Mouse (Mus musculus): ENCODE data around the gene Hic2. TPM values are rescaled to one million over a fixed set of nuclear protein-coding genes. Genes with fewer than 3 reads are reported as not detected.

Hic2 gene
- polyA plus RNA-seq, 1 experiment from 2014 or later: 7.1 TPM

- Histone ChIP-seq H3K4me2 (no peak overlapping the region), H3K9me3 (no peaks in the 10 kb centered on the region), H3K27me3 (peaks cover 18% of the 10 kb centered on the region), H3K9ac (no peak overlapping the region), H3K4me3 (no peak overlapping the region), H3K27ac (no peak overlapping the region), H3K4me1 (peaks cover 1% of the 10 kb centered on the region), H3K36me3 (peaks cover 81% of the 10 kb centered on the region)
- 81% methylated on average over 6 of the region's 6 CpGs for WGBS
- no peak for ATAC-seq (ENCODE audit: insufficient number of reproducible peaks, insufficient read depth, low FRiP score, low TSS enrichment, low read depth)
Measured at GRCm38 (mm10) chr16:17283151-17283550, 49.8 kb downstream of the Hic2 start.

DNA sequence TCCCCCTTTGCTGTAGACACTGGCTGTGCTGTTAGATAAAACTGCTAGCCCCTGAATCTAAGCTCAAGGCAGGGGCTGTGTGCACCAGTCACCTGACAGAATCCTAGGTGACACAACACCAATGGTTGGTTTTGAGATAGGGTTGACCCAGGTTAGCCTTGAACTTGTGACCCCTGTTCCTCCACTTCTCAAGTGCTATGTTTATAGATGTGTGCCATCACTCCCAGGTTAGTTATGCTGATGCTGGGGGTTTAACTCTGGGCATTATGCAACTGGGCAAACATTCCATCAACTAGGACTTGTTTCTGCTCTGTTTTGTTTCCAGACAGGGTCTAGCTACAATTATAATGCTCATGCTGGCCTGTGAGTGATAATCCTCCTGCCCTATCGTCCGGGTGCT, 53.7 kb downstream of the Hic2 start:
- Histone ChIP-seq H3K27ac (no peak overlapping the region), H3K4me1 (no peaks in the 10 kb centered on the region), H3K4me3 (no peak overlapping the region), H3K36me3 (peaks cover 83% of the 10 kb centered on the region), H3K9me3 (no peaks in the 10 kb centered on the region), H3K9ac (no peak overlapping the region), H3K27me3 (no peaks in the 10 kb centered on the region), H3K4me2 (no peak overlapping the region)
- no peak for ATAC-seq (ENCODE audit: insufficient number of reproducible peaks, insufficient read depth, low FRiP score, low TSS enrichment, low read depth)
- 82% methylated on average over 2 of the region's 2 CpGs for WGBS

DNA sequence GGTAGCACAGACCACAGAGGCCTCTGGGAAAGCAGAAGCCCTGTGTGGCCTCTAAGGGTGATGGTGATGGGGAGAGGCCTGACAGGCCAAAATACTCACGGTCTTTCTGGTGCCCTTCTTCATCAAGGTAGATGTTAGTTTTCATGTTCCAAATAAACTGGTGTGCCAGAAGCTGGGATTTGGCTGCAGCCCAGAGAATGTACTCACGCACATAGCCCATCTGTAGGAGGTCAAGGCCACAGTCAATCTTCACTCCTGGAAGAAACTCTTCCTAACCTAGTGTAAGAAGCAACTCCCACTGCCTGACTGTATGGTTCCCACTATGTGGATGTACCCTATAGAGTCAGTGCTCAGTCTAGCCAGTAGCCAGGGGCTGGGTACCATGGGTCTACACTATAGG, 57.6 kb downstream of the Hic2 start:
- 95% methylated on average over 2 of the region's 2 CpGs for WGBS
- H3K9ac ChIP-seq: no peak overlapping the region
- no peak overlapping the region for H3K27ac ChIP-seq
- H3K4me2 ChIP-seq: no peak overlapping the region
- no peak overlapping the region for H3K4me3 ChIP-seq
- no peaks in the 10 kb centered on the region for H3K27me3 ChIP-seq
- no peak for ATAC-seq (ENCODE audit: insufficient number of reproducible peaks, insufficient read depth, low FRiP score, low TSS enrichment, low read depth)
- H3K4me1 ChIP-seq: no peaks in the 10 kb centered on the region
- no peaks in the 10 kb centered on the region for H3K9me3 ChIP-seq
- peaks cover 72% of the 10 kb centered on the region for H3K36me3 ChIP-seq

DNA sequence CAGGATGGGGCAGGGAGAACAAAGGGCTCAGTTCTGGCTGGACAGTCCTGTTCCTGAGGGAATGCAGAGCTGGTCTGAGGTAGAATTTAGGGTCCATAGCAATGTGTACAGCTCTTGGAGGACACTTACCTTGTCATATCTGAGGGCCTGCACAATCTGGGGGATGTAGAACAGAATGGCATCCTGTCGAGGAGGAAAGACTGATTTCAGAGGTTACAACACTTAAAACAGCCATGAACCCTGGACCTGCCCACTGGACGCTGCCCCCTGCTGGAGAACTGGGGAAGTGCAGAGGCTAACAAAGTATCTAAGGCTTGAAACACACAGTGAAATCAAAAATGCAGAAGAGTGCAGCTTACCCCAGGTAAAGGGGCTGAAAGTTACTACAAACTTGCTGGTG, 59.4 kb downstream of the Hic2 start:
- Histone ChIP-seq H3K4me2 (no peak overlapping the region), H3K4me1 (no peaks in the 10 kb centered on the region), H3K36me3 (peaks cover 72% of the 10 kb centered on the region), H3K9me3 (no peaks in the 10 kb centered on the region), H3K4me3 (no peak overlapping the region), H3K27me3 (no peaks in the 10 kb centered on the region), H3K9ac (no peak overlapping the region), H3K27ac (no peak overlapping the region)
- no peak for ATAC-seq (ENCODE audit: insufficient number of reproducible peaks, insufficient read depth, low FRiP score, low TSS enrichment, low read depth)
- WGBS: 0% methylated on average over 2 of the region's 2 CpGs

- Histone ChIP-seq H3K4me3 (no peak overlapping the region), H3K27ac (no peak overlapping the region), H3K9me3 (no peaks in the 10 kb centered on the region), H3K36me3 (peaks cover 85% of the 10 kb centered on the region), H3K4me2 (no peak overlapping the region), H3K9ac (no peak overlapping the region), H3K4me1 (no peaks in the 10 kb centered on the region), H3K27me3 (no peaks in the 10 kb centered on the region)
- ATAC-seq (ENCODE audit: insufficient number of reproducible peaks, insufficient read depth, low FRiP score, low TSS enrichment, low read depth): no peak
- WGBS: 90% methylated on average over 3 of the region's 3 CpGs
Measured at GRCm38 (mm10) chr16:17300818-17301217, 67.4 kb downstream of the Hic2 start.

DNA sequence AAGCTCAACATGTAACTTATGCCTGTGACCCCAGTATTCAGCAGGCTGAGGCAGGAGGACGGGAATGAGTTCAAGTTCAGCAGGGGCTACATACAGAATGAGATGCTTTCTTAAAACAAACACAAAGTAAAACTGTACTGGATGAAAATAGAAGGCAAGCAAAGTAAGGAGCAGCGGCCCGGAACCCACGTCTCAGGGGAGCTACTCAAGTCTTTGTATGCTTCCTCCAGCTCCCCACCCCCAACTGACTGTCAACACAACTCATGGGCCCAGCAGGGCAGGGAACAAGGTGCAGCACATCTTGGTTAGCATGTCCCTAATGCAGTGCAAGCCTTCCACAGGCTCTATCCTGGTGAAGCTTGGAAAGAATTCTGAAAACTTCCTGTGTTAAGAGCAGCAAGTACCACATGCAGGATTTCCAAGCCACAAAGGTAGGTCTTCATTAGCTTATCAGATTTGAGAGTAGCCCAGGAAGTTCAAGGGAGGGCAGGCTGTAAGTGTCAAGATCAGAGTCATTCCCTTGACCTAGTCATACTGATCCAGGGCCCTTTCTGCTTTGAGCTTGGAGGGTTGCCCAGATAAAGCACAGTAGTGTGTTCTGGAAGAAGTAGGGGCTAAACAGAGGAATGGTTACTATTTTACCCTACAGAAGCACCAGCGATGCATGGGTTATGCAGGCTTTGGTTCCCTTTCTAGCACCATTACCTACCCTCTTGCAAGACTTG, 70.3 kb downstream of the Hic2 start:
- no peak overlapping the region for H3K9ac ChIP-seq
- WGBS: 86% methylated on average over 5 of the region's 5 CpGs
- ATAC-seq (ENCODE audit: insufficient number of reproducible peaks, insufficient read depth, low FRiP score, low TSS enrichment, low read depth): no peak
- H3K4me3 ChIP-seq: no peak overlapping the region
- no peak overlapping the region for H3K4me2 ChIP-seq
- no peak overlapping the region for H3K27ac ChIP-seq
- no peaks in the 10 kb centered on the region for H3K9me3 ChIP-seq
- peaks cover 80% of the 10 kb centered on the region for H3K36me3 ChIP-seq
- no peaks in the 10 kb centered on the region for H3K4me1 ChIP-seq
- no peaks in the 10 kb centered on the region for H3K27me3 ChIP-seq

DNA sequence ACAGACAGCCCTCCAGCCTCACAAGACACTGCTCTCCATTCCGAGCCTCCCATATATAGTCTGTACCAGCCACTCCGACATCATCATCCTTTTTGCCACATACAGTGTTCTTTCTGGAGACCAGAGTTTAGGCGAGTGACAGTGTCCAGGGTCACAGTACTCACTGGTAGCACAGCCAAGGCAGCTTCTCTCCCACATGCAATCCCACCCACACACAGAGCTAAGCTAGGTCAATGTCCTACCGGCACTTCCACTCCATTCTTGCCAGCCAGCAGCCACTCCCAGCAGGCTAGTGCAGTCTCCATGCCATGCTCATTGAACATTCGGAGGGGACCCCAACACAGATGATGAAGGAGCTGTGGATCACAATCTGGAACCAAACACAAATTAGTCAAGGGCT, 74.1 kb downstream of the Hic2 start:
- Histone ChIP-seq H3K36me3 (peaks cover 87% of the 10 kb centered on the region), H3K27me3 (no peaks in the 10 kb centered on the region), H3K9me3 (no peaks in the 10 kb centered on the region), H3K27ac (no peak overlapping the region), H3K4me3 (no peak overlapping the region), H3K9ac (no peak overlapping the region), H3K4me2 (no peak overlapping the region), H3K4me1 (no peaks in the 10 kb centered on the region)
- no peak for ATAC-seq (ENCODE audit: insufficient number of reproducible peaks, insufficient read depth, low FRiP score, low TSS enrichment, low read depth)
- WGBS: 85% methylated on average over 5 of the region's 5 CpGs

DNA sequence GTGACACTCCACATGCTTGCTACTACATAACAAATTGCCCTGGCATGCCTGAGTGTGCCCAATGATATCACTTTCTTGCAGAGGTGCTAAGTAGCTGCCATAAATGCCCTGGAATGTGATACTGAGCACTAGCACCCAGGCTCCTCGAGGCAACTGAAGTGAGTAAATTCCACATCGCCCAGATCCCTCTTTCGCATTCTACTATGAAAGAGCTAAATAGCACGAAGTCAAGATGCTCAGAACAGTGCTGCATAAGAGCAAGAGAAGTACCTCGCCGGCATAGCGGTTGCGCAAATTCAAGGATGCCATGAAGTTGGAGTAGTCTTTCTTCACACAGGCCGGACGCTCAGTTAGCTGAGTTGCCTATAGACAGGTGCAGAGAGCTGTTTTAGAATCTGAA, 75.7 kb downstream of the Hic2 start:
- H3K4me1 ChIP-seq: no peaks in the 10 kb centered on the region
- no peaks in the 10 kb centered on the region for H3K9me3 ChIP-seq
- no peak overlapping the region for H3K9ac ChIP-seq
- no peak overlapping the region for H3K27ac ChIP-seq
- 93% methylated on average over 10 of the region's 10 CpGs for WGBS
- peaks cover 88% of the 10 kb centered on the region for H3K36me3 ChIP-seq
- no peak for ATAC-seq (ENCODE audit: insufficient number of reproducible peaks, insufficient read depth, low FRiP score, low TSS enrichment, low read depth)
- no peak overlapping the region for H3K4me3 ChIP-seq
- H3K4me2 ChIP-seq: no peak overlapping the region
- H3K27me3 ChIP-seq: no peaks in the 10 kb centered on the region

DNA sequence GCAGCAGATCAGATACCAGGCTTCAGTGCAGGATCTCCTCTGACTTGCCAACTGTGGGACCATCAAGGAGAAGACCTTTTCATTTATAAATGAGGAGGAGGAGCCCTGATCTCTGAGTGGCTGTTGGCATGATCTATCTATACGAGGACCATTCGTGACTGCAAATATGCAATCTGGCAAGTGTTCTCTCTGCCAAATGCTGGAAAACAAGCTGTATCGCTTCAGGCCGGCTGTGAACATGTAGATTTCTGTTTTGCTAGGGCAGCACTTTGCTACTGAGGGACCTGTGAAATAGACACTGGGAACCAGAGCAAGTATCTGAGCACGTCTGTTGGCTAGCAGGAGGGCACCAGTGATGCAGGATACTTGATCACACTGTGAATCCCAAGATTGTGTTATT, 79.2 kb downstream of the Hic2 start:
- peaks cover 90% of the 10 kb centered on the region for H3K36me3 ChIP-seq
- no peaks in the 10 kb centered on the region for H3K9me3 ChIP-seq
- no peak for ATAC-seq (ENCODE audit: insufficient number of reproducible peaks, insufficient read depth, low FRiP score, low TSS enrichment, low read depth)
- WGBS: 91% methylated on average over 5 of the region's 5 CpGs
- no peaks in the 10 kb centered on the region for H3K4me1 ChIP-seq
- no peak overlapping the region for H3K4me3 ChIP-seq
- H3K27me3 ChIP-seq: no peaks in the 10 kb centered on the region
- no peak overlapping the region for H3K27ac ChIP-seq
- H3K9ac ChIP-seq: no peak overlapping the region
- no peak overlapping the region for H3K4me2 ChIP-seq

Other genes starting within 250 kb of the Hic2 start
- gene Ypel1, start 163.9 kb upstream of the Hic2 start, polyA plus RNA-seq (2015; fragmentation: Nextera tagmentation; extraction: Ambion mirVana): 56.7 and 66.3 TPM in 2 replicates
- gene Ppil2, start 122.3 kb upstream of the Hic2 start, polyA plus RNA-seq (2015; fragmentation: Nextera tagmentation; extraction: Ambion mirVana): 159 and 161 TPM in 2 replicates
- 42.8 and 54.8 TPM in 2 replicates for gene 2610318N02Rik, start 108.4 kb upstream of the Hic2 start, polyA plus RNA-seq (2015; fragmentation: Nextera tagmentation; extraction: Ambion mirVana)
- 60.1 and 65.3 TPM in 2 replicates for gene Sdf2l1, start 101.2 kb upstream of the Hic2 start, polyA plus RNA-seq (2015; fragmentation: Nextera tagmentation; extraction: Ambion mirVana)
- gene Ydjc, start 89.0 kb upstream of the Hic2 start, polyA plus RNA-seq (2015; fragmentation: Nextera tagmentation; extraction: Ambion mirVana): 9.3 and 10.9 TPM in 2 replicates
- 0.62 and 0.98 TPM in 2 replicates for gene Ccdc116, start 86.3 kb upstream of the Hic2 start, polyA plus RNA-seq (2015; fragmentation: Nextera tagmentation; extraction: Ambion mirVana)
- gene Ube2l3, start 30.9 kb upstream of the Hic2 start, polyA plus RNA-seq (2015; fragmentation: Nextera tagmentation; extraction: Ambion mirVana): 348 TPM in 2 replicates
- gene Rimbp3, start 25.0 kb upstream of the Hic2 start, polyA plus RNA-seq (2015; fragmentation: Nextera tagmentation; extraction: Ambion mirVana): 0.35 and 0.43 TPM in 2 replicates
- 12.7 and 13.6 TPM in 2 replicates for gene Tmem191c, start 42.5 kb downstream of the Hic2 start, polyA plus RNA-seq (2015; fragmentation: Nextera tagmentation; extraction: Ambion mirVana)
- 0.45 and 2.2 TPM in 2 replicates for gene Serpind1, start 97.8 kb downstream of the Hic2 start, polyA plus RNA-seq (2015; fragmentation: Nextera tagmentation; extraction: Ambion mirVana)
- gene Snap29, start 172.4 kb downstream of the Hic2 start, polyA plus RNA-seq (2015; fragmentation: Nextera tagmentation; extraction: Ambion mirVana): 13.2 and 15.5 TPM in 2 replicates
- 35.5 and 37.9 TPM in 2 replicates for gene Pi4ka, start 172.7 kb downstream of the Hic2 start, polyA plus RNA-seq (2015; fragmentation: Nextera tagmentation; extraction: Ambion mirVana)
- 83.3 and 84.3 TPM in 2 replicates for gene Crkl, start 218.4 kb downstream of the Hic2 start, polyA plus RNA-seq (2015; fragmentation: Nextera tagmentation; extraction: Ambion mirVana)